Mouse (Mus musculus) spleen, adult 12 weeks (tissue): ENCODE results near the gene Tubb2b.

ENCODE experiments used
- DNase-seq: peaks from one replicate; pipeline ENCODE4 v3.0.0; 2022; ENCODE audit warnings: low spot score

Tubb2b gene

DNA sequence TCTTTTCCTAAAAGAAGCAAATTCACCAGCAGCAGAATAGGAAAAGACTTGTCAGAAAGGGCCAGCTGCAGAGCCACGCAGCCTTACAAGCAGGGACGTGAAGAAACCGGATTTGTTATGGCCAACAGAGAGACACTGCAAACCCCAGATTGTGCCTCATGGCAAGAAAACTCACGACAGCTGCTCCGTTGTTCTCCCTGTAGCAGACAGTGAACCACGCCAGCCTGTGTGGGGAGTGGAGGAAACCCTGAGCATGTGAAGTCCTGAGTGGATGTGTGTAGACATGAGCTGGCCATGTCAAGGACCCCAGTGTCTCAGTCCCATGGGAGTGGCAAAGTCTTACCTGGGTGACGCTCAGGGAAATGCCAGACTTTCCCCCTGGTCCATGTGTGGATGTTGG lies 6.3 kb upstream of the Tubb2b start:
- DNase-seq = no peak

DNA sequence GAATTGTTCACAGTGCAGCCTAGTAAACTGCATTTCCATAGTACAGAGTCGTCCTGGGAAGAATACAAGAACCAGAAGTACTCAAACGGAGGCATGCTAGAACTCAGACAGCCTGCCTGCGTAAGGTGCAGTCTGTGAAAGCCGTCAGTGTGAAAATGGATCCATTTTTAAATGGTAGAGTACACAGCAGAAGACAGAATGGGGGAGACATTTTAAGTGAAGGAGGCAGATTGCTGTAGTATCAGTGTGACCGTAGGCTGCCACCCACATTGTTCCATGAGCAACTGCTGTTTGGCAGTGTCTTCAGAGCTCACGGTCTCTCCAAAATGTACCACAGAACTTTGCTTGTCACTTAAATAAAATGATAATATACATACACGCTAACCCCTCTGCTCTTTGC lies 4.0 kb upstream of the Tubb2b start:
- no peak for DNase-seq

DNA sequence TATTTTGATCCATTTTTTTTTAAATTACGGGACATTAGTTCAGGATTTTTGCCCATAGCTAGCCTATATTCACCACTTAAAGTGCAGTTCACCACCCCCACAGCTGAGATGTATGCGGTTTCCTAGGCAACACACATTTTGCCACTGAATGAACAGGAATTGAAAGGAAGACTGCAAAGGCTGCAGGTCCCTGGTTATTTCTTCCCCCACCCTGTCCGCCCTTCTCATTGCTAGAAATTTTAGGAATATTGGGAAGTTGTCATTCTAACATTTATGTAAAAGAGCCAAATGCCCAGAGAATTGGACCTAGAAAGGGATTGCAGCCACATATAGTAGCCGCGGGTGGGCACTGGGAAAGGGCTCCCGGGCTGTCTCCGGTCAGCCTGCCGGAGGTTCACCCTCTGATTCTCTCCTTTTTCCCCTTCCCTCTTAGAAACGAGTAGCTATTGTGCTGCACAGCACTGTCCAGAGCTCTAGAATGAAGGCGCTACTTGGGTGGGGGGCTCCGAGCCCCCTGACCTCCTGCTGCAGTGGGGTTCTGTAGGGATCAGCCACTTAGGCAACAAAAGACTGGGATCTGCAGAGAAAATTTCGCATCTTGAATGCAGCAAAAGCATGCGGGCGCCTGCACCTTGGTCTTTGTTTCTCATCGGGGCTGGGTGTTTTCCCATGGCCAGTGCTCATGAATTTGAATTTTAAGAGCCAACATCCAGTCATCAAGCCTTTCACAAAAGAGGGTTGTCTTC lies 3.2 kb upstream of the Tubb2b start:
- DNase-seq = no peak

DNA sequence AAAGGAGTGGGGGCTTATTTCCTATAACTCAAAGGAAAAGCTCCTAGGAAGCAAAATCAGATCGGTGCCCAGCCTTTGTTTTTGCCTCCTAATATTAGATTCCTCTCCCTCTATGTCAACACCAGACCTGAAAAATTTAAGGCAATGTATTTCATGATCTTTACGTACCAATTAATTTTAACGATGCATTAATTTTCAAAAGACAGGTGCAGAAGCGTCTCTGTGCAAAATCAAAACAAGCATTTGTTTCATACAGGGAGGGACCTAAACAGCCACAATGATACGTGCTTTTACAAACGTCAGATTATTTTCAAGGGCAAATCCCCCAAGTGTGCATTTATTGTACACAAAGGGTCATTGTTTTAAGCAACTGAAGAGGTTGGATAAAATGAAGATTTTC lies 2.6 kb upstream of the Tubb2b start:
- no peak for DNase-seq

DNA sequence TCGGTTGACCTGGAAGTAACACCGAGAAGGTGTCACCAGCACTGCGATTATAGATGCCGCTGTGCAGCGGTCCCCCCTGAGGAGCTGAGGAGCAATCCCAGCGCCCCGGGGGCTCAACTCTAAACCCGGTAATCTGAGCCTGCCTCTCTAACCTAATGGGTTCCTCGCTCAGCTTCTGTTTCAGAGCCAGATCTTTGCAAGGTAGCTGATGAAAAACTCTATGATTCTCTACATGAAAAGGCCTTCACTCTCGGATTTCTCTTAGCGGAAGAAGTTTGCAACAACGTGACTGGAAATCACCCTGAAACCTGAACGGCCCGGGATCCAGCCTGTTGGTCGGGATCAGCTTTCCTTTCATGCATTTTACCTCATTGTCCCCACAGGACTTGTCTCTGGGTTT lies 2.0 kb upstream of the Tubb2b start:
- DNase-seq = no peak

GRCm38 (mm10) chr13:34131708-34132060 lies 1.4 kb upstream of the Tubb2b start:
- peak; percentile 24 for DNase-seq

- DNase-seq = no peak
These were observed 893 bp upstream of the Tubb2b start for GRCm38 (mm10) chr13:34131011-34131707.

GRCm38 (mm10) chr13:34129485-34130225 lies 611 bp downstream of the Tubb2b start:
- DNase-seq = peak; percentile 16

GRCm38 (mm10) chr13:34128276-34129114 lies 1.8 kb downstream of the Tubb2b start:
- DNase-seq = no peak

DNA sequence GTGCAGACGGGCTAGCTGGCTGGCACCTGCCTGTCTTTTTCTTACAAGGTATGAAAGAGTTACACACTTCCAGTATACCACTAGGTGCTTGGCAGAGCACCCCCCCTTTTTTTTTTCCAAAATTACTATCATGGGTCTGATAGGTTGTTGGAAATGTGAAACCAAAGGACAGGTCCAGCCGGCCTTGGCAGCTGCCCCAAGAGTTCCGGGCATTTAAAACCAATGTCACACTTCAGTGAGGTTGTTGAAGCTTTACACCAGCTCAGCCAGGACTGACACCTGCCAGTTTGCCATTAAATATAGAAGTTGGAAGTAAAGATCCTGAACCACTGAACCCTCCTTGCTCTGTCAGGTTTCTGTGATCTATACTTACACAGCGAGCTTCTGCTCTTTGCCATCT lies 4.6 kb downstream of the Tubb2b start:
- no peak for DNase-seq

GRCm38 (mm10) chr13:34120536-34120935 lies 9.7 kb downstream of the Tubb2b start:
- no peak for DNase-seq

- DNase-seq = no peak
These were observed 10.9 kb downstream of the Tubb2b start for GRCm38 (mm10) chr13:34119406-34119805.

DNA sequence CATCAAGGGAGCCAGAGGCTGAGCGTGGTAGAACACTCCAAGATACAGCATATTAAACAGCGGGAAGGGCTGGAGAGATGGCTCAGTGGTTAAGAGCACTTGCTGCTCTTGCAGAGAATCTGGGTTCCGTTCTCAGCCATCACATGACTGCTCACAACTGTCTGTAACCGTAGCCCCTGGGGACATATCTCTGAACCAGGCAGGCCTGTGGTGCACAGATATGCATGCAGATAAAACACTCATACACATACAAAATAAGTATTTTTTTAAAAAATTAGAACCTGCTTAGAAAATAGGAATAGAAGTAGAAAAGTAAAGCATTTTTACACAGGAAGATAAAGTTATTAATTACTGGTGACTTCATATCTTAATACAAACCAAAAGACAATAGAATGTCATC lies 11.4 kb downstream of the Tubb2b start:
- peak; percentile 39 for DNase-seq

DNA sequence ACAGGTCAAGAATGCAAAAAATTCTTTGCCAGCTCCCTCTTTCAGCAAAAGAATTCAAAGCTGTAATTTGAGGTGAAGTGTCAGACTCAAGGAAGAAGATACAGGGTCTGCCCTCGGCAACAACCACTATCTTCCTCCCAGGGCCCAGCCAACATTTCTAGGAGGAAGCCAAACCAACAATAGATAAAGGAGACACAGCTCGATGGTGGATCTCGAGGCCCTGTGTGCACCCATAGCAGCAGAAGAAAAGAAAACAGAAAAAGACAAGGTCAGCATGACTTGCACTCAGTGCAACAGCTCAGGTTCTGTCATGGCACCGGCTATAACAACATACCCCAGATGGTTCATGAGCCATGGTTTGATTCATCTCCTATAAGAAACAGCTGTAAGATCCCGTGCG lies 13.8 kb downstream of the Tubb2b start:
- no peak for DNase-seq

DNA sequence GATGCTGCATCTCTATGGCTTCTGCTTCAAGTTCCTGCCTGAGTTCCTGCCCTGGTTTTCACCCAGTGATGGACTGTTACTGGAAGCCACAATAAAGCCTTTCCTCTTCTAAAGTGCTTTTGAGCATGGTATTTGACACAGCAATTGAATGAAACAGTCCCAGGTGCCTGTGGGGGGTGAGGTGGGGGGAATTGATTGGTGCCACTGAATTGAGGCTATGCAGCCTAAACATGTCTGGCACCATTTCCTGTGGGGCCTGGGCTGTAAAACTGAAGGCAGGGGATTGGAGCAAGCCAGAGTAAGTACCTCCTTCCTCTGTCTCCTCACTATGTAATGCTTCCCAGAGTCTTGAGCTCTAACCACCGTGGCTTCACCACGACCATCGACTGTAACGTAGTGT lies 15.6 kb downstream of the Tubb2b start:
- DNase-seq = no peak

DNA sequence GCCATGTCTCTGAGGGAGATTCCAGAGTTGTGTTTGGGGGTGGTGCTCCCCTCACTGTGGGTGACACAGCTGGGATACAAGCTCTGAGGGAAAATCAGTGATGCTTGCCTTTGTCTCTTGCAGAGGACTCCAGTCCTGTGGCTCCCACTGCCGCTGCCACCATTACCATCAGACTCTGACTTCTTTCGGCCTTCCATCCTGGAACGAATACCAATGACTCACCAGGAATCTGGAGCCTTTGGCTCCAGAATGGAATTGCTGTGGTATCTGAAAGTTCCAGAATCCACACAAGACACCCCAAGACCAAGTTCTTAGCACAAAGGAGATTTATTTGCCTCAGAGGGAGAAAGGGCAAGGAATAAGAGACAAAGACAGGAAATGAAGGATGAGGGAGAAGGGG lies 17.2 kb downstream of the Tubb2b start:
- no peak for DNase-seq

DNA sequence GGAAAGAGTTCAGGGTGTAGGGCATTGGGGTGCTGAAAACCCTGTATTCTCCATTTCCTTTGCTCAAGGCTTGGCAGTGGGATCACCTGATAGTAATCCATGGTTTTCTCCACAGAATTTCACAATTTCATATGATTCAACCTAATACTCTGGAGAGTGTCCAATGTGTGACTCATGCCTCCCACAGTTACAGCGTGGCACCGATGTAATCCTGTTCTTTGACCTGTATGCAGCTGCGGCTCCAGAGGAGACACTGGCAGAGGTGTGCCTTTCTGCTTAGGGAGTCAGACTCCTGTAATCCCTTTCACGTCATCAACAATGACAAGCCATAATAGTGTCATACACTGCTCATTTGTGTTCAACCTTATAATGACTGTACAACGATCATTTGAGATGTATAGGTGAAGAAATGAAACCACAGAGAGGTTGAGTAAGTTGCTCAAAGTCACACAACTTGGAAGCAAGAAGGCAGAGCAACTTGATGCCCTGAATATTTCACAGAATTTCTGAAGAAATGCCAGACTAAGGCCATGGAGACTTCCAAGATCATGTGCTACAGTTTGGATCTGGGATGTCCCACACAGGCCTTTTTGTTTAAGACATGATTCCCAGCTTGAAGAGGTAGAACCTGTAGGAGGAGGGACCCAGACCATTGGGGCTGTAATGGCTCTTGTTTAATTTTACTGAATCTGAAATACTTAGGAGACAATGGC lies 17.7 kb downstream of the Tubb2b start:
- DNase-seq = no peak

- no peak for DNase-seq
These were observed 18.4 kb downstream of the Tubb2b start for GRCm38 (mm10) chr13:34111878-34112277.

- DNase-seq = no peak
These were observed 19.2 kb downstream of the Tubb2b start for GRCm38 (mm10) chr13:34111019-34111418.

GRCm38 (mm10) chr13:34109677-34110058 lies 20.6 kb downstream of the Tubb2b start:
- no peak for DNase-seq

GRCm38 (mm10) chr13:34109035-34109676 lies 21.1 kb downstream of the Tubb2b start:
- DNase-seq = no peak
